ENCODE assay signal across 7 mouse cellular contexts in genomic region chr9:49757582-49757981, GRCm38 (mm10). TPM values are rescaled to one million over a fixed set of nuclear protein-coding genes. Genes with fewer than 3 reads are reported as not detected.
A peak's percentile ranks its signal among the peaks of the same experiment; 100 is the strongest.
DNase-seq lines count a peak whose midpoint lies in the region; ATAC-seq lines count a peak whose summit lies in the region.

No protein-coding gene starts in this region.

- no peaks in the 10 kb centered on the region for H3K36me3 ChIP-seq in limb, embryonic 13.5 days
- no peaks in the 10 kb centered on the region for H3K36me3 ChIP-seq in limb, embryonic 10.5 days
- H3K36me3 ChIP-seq in hindbrain, embryonic 14.5 days (replicated peaks; ENCODE audit: control insufficient read depth, insufficient read depth), result no peaks in the 10 kb centered on the region

- DNase-seq in limb, embryonic 10.5 days (ENCODE audit: low spot score), result no peak
- peak; percentile 49 to 65 for DNase-seq in cerebellum, postnatal 25 days
- DNase-seq in hindbrain, embryonic 14.5 days (ENCODE audit: low spot score), result peak; percentile 45
- DNase-seq in retina, embryonic 14.5 days (ENCODE audit: low spot score), result peak; percentile 38
- DNase-seq in kidney, postnatal 10 days, result no peak

- no peak for ATAC-seq in limb, embryonic 13.5 days (ENCODE audit: low FRiP score, low read depth)
- ATAC-seq in hindbrain, embryonic 14.5 days (ENCODE audit: low FRiP score), result no peak
- no peak for ATAC-seq in activated CD4-positive, CD25-positive, alpha-beta regulatory T cell, adult 4 months

- 69% methylated on average over 4 of the region's 4 CpGs for WGBS in limb, embryonic 13.5 days
- 95% methylated on average over 4 of the region's 4 CpGs for WGBS in limb, embryonic 10.5 days
- WGBS in hindbrain, embryonic 14.5 days, result 45% methylated on average over 4 of the region's 4 CpGs

- H3K9ac ChIP-seq in limb, embryonic 13.5 days, result no peak overlapping the region
- H3K9ac ChIP-seq in hindbrain, embryonic 14.5 days, result no peak overlapping the region

- no peak overlapping the region for H3K4me3 ChIP-seq in limb, embryonic 13.5 days
- no peak overlapping the region for H3K4me3 ChIP-seq in limb, embryonic 10.5 days
- H3K4me3 ChIP-seq in hindbrain, embryonic 14.5 days (replicated peaks; ENCODE audit: low read length), result no peak overlapping the region

- no peaks in the 10 kb centered on the region for H3K27me3 ChIP-seq in limb, embryonic 13.5 days
- no peaks in the 10 kb centered on the region for H3K27me3 ChIP-seq in limb, embryonic 10.5 days (ENCODE audit: low read depth, poor library complexity, severe bottlenecking)
- no peaks in the 10 kb centered on the region for H3K27me3 ChIP-seq in hindbrain, embryonic 14.5 days (ENCODE audit: control insufficient read depth, insufficient read depth, low read length)

- H3K4me1 ChIP-seq in limb, embryonic 13.5 days, result peaks cover 28% of the 10 kb centered on the region
- 0 out of 2 replicates have a peak, but pooled peaks cover 2% of the 10 kb centered on the region for H3K4me1 ChIP-seq in limb, embryonic 10.5 days
- H3K4me1 ChIP-seq in hindbrain, embryonic 14.5 days (replicated peaks; ENCODE audit: control insufficient read depth, insufficient read depth, low read length), result peaks cover 69% of the 10 kb centered on the region

- H3K4me2 ChIP-seq in limb, embryonic 13.5 days (replicated peaks), result no peak overlapping the region
- H3K4me2 ChIP-seq in hindbrain, embryonic 14.5 days (replicated peaks), result peak overlapping the region; percentile 0; the same call in 1 of the 2 replicates

- H3K27ac ChIP-seq in limb, embryonic 13.5 days, result peak overlapping the region; percentile 77; the same call in 1 of the 2 replicates
- H3K27ac ChIP-seq in limb, embryonic 10.5 days, result no peak overlapping the region
- H3K27ac ChIP-seq in hindbrain, embryonic 14.5 days, result peak overlapping the region; percentile 63

- no peaks in the 10 kb centered on the region for H3K9me3 ChIP-seq in limb, embryonic 13.5 days
- no peaks in the 10 kb centered on the region for H3K9me3 ChIP-seq in limb, embryonic 10.5 days (replicated peaks)
- H3K9me3 ChIP-seq in hindbrain, embryonic 14.5 days (ENCODE audit: control insufficient read depth, low read length), result no peaks in the 10 kb centered on the region

RNA-seq across cellular contexts. Expression of gene Ncam1, which starts 41.1 kb away (rescaled TPM):
- 90.9 and 101 TPM in 2 replicates for polyA plus RNA-seq in limb, embryonic 13.5 days (2015; fragmentation: Nextera tagmentation; extraction: Ambion mirVana)
- polyA plus RNA-seq in limb, embryonic 10.5 days (2016; fragmentation: Nextera tagmentation; extraction: Ambion mirVana), result 17.5 and 27.9 TPM in 2 replicates
- 349 and 373 TPM in 2 replicates for polyA plus RNA-seq in hindbrain, embryonic 14.5 days (2014; fragmentation: Nextera tagmentation; extraction: Ambion mirVana)
- under 1 TPM; 0.29 to 0.89 TPM for polyA plus RNA-seq in activated CD4-positive, CD25-positive, alpha-beta regulatory T cell, adult 4 months (2017; shearing (Covaris generic))

Comparison
In these comparisons a context has a peak if more than half of its experiments do, and no peak if none do; other contexts are left out.
1. DNase-seq: peak in cerebellum, postnatal 25 days (2 of 2), hindbrain, embryonic 14.5 days (single experiment) and retina, embryonic 14.5 days (single experiment); none in limb, embryonic 10.5 days (single experiment) and kidney, postnatal 10 days (single experiment).